Mouse (Mus musculus) forelimb bud, embryonic 11.5 days (tissue): ENCODE measurements around the gene Rap1gap2.

Experiments
- DNase-seq: peaks from one replicate; pipeline ENCODE4 v3.0.0-alpha.2; 2012; ENCODE audit warnings: low read depth, low spot score

Rap1gap2 gene

GRCm38 (mm10) chr11:74574768-74575434, 35.8 kb downstream of the Rap1gap2 start:
- no peak for DNase-seq

- no peak for DNase-seq
Measured at GRCm38 (mm10) chr11:74572459-74573061, 38.2 kb downstream of the Rap1gap2 start.

- DNase-seq: no peak
Measured at GRCm38 (mm10) chr11:74569735-74570134, 41.0 kb downstream of the Rap1gap2 start.

GRCm38 (mm10) chr11:74568463-74568862, 42.3 kb downstream of the Rap1gap2 start:
- DNase-seq: no peak

GRCm38 (mm10) chr11:74568004-74568403, 42.7 kb downstream of the Rap1gap2 start:
- DNase-seq: no peak

GRCm38 (mm10) chr11:74566326-74566874, 44.3 kb downstream of the Rap1gap2 start:
- DNase-seq: no peak

- DNase-seq: no peak
Measured at GRCm38 (mm10) chr11:74561392-74561791, 49.3 kb downstream of the Rap1gap2 start.

GRCm38 (mm10) chr11:74560600-74561227, 50.0 kb downstream of the Rap1gap2 start:
- DNase-seq: no peak

GRCm38 (mm10) chr11:74559793-74560433, 50.8 kb downstream of the Rap1gap2 start:
- DNase-seq: no peak

GRCm38 (mm10) chr11:74558933-74559332, 51.8 kb downstream of the Rap1gap2 start:
- DNase-seq: no peak

- DNase-seq: no peak
Measured at GRCm38 (mm10) chr11:74557456-74558230, 53.1 kb downstream of the Rap1gap2 start.

GRCm38 (mm10) chr11:74555716-74556374, 54.9 kb downstream of the Rap1gap2 start:
- DNase-seq: no peak

- peak; percentile 70 for DNase-seq
Measured at GRCm38 (mm10) chr11:74554683-74555341, 55.9 kb downstream of the Rap1gap2 start.

- no peak for DNase-seq
Measured at GRCm38 (mm10) chr11:74551568-74551967, 59.1 kb downstream of the Rap1gap2 start.

GRCm38 (mm10) chr11:74550615-74551102, 60.1 kb downstream of the Rap1gap2 start:
- no peak for DNase-seq

GRCm38 (mm10) chr11:74548781-74549382, 61.8 kb downstream of the Rap1gap2 start:
- DNase-seq: no peak

GRCm38 (mm10) chr11:74546933-74547694, 63.6 kb downstream of the Rap1gap2 start:
- peak; percentile 78 for DNase-seq

GRCm38 (mm10) chr11:74546165-74546564, 64.5 kb downstream of the Rap1gap2 start:
- peak; percentile 59 for DNase-seq

GRCm38 (mm10) chr11:74545560-74545959, 65.2 kb downstream of the Rap1gap2 start:
- DNase-seq: no peak
